Mouse (Mus musculus) MEL (cell line): ENCODE measurements around the gene Psme2.

Experiments
- CTCF ChIP-seq, 3 experiments: IDR thresholded peaks in 2 of 3; conservative IDR thresholded peaks in 1 of 3; 2 replicates each; pipeline ENCODE4 v1.5.1; 2011 to 2012; ENCODE audit warnings: low read length in 3 of 3, low read depth in 2 of 3, mild to moderate bottlenecking in 2 of 3, improper control_type of control experiment in 1 of 3, inconsistent platforms in 1 of 3, mixed read lengths in 1 of 3, moderate library complexity in 1 of 3; ENCODE audit not compliant: control insufficient read depth in 1 of 3, insufficient read depth in 1 of 3, poor library complexity in 1 of 3, severe bottlenecking in 1 of 3
- E2F4 ChIP-seq: IDR thresholded peaks from 2 replicates; pipeline ENCODE4 v1.6.1; 2011; ENCODE audit warnings: low read depth, low read length, improper control_type of control experiment, borderline replicate concordance
- EP300 ChIP-seq, 2 experiments: IDR thresholded peaks; 2 replicates each; pipeline ENCODE4 v1.6.1; 2011; ENCODE audit warnings: improper control_type of control experiment in 2 of 2, low read length in 2 of 2, low read depth in 1 of 2, mild to moderate bottlenecking in 1 of 2
- ETS1 ChIP-seq: IDR thresholded peaks from 2 replicates; pipeline ENCODE4 v1.6.1; 2012; ENCODE audit warnings: low read depth, mild to moderate bottlenecking, inconsistent platforms, low read length, improper control_type of control experiment, moderate library complexity
- MAX ChIP-seq: IDR thresholded peaks from 2 replicates; pipeline ENCODE4 v1.6.1; 2011; ENCODE audit warnings: low read length, improper control_type of control experiment
- MYC ChIP-seq: IDR thresholded peaks from 2 replicates; pipeline ENCODE4 v1.6.1; 2011; ENCODE audit warnings: low read depth, mild to moderate bottlenecking, low read length, improper control_type of control experiment, moderate library complexity
- POLR2A ChIP-seq, 2 experiments: IDR thresholded peaks; 2 replicates each; pipeline ENCODE4 v1.6.1; 2011 to 2012; ENCODE audit warnings: low read length in 2 of 2, mild to moderate bottlenecking in 2 of 2, control low read depth in 1 of 2, improper control_type of control experiment in 1 of 2, low read depth in 1 of 2, moderate library complexity in 1 of 2; ENCODE audit not compliant: control insufficient read depth in 1 of 2, insufficient read depth in 1 of 2, poor library complexity in 1 of 2
- POLR2AphosphoS2 ChIP-seq: IDR thresholded peaks from 2 replicates; pipeline ENCODE4 v1.6.1; 2011; ENCODE audit warnings: low read length, improper control_type of control experiment
- RCOR1 ChIP-seq: IDR thresholded peaks from 2 replicates; pipeline ENCODE4 v1.6.1; 2012; ENCODE audit warnings: low read depth, mild to moderate bottlenecking, inconsistent platforms, low read length, improper control_type of control experiment
- TAL1 ChIP-seq: IDR thresholded peaks from 2 replicates; pipeline ENCODE4 v1.6.1; 2012; ENCODE audit warnings: mild to moderate bottlenecking, inconsistent platforms, low read length, moderate library complexity, mixed read lengths
- TBP ChIP-seq: IDR thresholded peaks from 2 replicates; pipeline ENCODE4 v1.8.0; 2011; ENCODE audit warnings: low read depth, low read length, improper control_type of control experiment
- USF1 ChIP-seq: IDR thresholded peaks from 2 replicates; pipeline ENCODE4 v1.6.1; 2014; ENCODE audit warnings: low read depth, mild to moderate bottlenecking, inconsistent platforms, low read length, improper control_type of control experiment, moderate library complexity

GRCm38 (mm10) chr14:55604823-55605222 lies 13.9 kb upstream of the Psme2 start:
- TF ChIP-seq CTCF (IDR thresholded peaks at IDR 0.05 in 2 of 3, conservative IDR thresholded peaks at IDR 0.05 in 1 of 3; ENCODE audit: control insufficient read depth in 1 of 3, insufficient read depth in 1 of 3, low read depth in 2 of 3, low read length in 3 of 3, poor library complexity in 1 of 3, severe bottlenecking in 1 of 3) (no peak), TAL1 (no peak), POLR2AphosphoS2 (no peak), MYC (no peak), RCOR1 (no peak), TBP (no peak), USF1 (no peak), ETS1 (no peak), MAX (no peak), POLR2A (IDR thresholded peaks at IDR 0.05; ENCODE audit: control insufficient read depth in 1 of 2, insufficient read depth in 1 of 2, low read depth in 1 of 2, low read length in 2 of 2, poor library complexity in 1 of 2) (no peak), EP300 (IDR thresholded peaks at IDR 0.05; ENCODE audit: low read depth in 1 of 2, low read length in 2 of 2) (no peak), E2F4 (no peak)
